Mouse (Mus musculus) liver, embryonic 14.5 days (tissue): Measurements from ENCODE around the gene Prss42.

Experiments used
- CTCF ChIP-seq: IDR thresholded peaks from 2 replicates; pipeline ENCODE4 v1.5.1; 2016; ENCODE audit warnings: antibody characterized with exemption, low read depth, control low read depth
- EP300 ChIP-seq: IDR thresholded peaks from 2 replicates; pipeline ENCODE4 v1.6.1; 2016; ENCODE audit warnings: antibody characterized with exemption, low read depth

DNA sequence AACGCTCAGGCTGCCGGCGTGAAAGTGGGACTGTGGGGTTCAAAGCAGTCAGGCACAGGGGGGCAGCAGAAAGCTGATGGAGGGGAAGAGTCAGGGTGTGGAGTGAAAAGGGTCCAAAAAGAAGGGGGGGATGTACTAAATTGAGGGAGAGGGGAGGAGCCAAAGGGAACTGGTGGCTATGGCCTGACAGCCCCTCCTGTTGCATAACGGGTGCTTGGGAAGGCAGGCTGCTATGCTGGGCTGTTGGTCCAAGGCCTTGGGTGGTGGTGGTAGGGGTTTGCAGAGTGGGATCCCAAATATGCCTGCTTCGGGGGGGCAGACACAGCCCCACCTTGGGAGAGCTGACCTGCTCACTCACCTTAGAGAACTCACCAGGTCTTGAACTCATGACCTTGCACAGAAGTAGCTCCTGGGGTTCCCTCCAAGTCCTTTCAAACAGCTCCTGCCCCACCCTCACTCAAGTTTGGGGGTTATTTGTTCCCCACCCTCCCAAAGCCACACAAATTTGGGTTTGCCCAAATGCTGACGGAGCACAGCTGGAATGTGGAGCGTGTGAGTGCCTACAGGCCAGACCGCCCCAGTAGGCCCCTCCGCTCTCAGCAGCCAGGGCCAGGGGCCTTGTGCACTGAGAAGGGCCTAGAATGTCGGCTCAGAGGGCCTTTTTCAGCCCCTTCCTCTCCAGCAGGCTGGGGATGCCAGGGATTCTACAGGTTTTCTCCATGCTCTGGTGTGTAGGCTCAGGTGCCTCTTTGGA, 22.5 kb upstream of the Prss42 start:
- no peak for TF ChIP-seq CTCF
- TF ChIP-seq EP300, result no peak
